Mouse (Mus musculus) forebrain, embryonic 11.5 days (tissue): ENCODE results near the gene Adam12. TPM values are rescaled to one million over a fixed set of nuclear protein-coding genes. Genes with fewer than 3 reads are reported as not detected.

Experiments
- ATAC-seq: fragments of 200-750 bp; cut with Nextera tagmentation; replicated peaks from 2 replicates; pipeline ENCODE4 v1.8.0; 2017; ENCODE audit warnings: moderate TSS enrichment; ENCODE audit not compliant: low FRiP score
- DNase-seq: peaks from one replicate; pipeline ENCODE4 v3.0.0-alpha.2; 2017; ENCODE audit warnings: low spot score
- H3K27ac ChIP-seq: fragments of 300-500 bp; sonication (generic); 2 replicates; pipeline ENCODE4 v1.5.1; 2014; ENCODE audit warnings: low read depth, low read length
- H3K27me3 ChIP-seq: fragments of 300-500 bp; sonication (generic); 2 replicates; pipeline ENCODE4 v1.6.1; 2014; ENCODE audit warnings: mild to moderate bottlenecking, low read length, mixed read lengths; ENCODE audit not compliant: control insufficient read depth, insufficient read depth
- H3K36me3 ChIP-seq: fragments of 300-500 bp; sonication (generic); 2 replicates; pipeline ENCODE4 v1.6.1; 2014; ENCODE audit warnings: mild to moderate bottlenecking, low read length, moderate library complexity, mixed read lengths; ENCODE audit not compliant: control insufficient read depth, insufficient read depth
- H3K4me1 ChIP-seq: fragments of 300-500 bp; sonication (generic); replicated peaks from 2 replicates; pipeline ENCODE4 v1.6.1; 2014; ENCODE audit warnings: low read length, mixed read lengths; ENCODE audit not compliant: control insufficient read depth, insufficient read depth
- H3K4me2 ChIP-seq: fragments of 300-500 bp; sonication (generic); 2 replicates; pipeline ENCODE4 v1.6.1; 2014; ENCODE audit warnings: low read depth, mild to moderate bottlenecking, low read length, moderate library complexity, mixed read lengths; ENCODE audit not compliant: severe bottlenecking
- H3K4me3 ChIP-seq: fragments of 300-500 bp; sonication (generic); 2 replicates; pipeline ENCODE4 v1.5.1; 2014; ENCODE audit warnings: low read depth, low read length
- H3K9ac ChIP-seq: fragments of 300-500 bp; sonication (generic); 2 replicates; pipeline ENCODE4 v1.6.1; 2014; ENCODE audit warnings: low read length
- H3K9me3 ChIP-seq: fragments of 300-500 bp; sonication (generic); 2 replicates; pipeline ENCODE4 v1.6.1; 2016; ENCODE audit warnings: low read length, mixed read lengths; ENCODE audit not compliant: control insufficient read depth
- WGBS: fragments of 180-500 bp; shearing (Covaris S2); extraction: QIAGEN DNeasy Blood & Tissue Kit; methylation state at CpG from one replicate; pipeline ENCODE4 v1.1.7; 2014; 5-methylcytosine and 5-hydroxymethylcytosine counted together
- polyA plus RNA-seq: library from polyadenylated mRNA; unstranded; fragments of >200 nt; fragmentation: Nextera tagmentation; extraction: Ambion mirVana; gene quantifications from 2 replicates; pipeline ENCODE4 v1.2.1, GENCODE M21; 2014

Gene Adam12
- polyA plus RNA-seq, 1 experiment from 2014 or later, result 1.6 TPM

DNA sequence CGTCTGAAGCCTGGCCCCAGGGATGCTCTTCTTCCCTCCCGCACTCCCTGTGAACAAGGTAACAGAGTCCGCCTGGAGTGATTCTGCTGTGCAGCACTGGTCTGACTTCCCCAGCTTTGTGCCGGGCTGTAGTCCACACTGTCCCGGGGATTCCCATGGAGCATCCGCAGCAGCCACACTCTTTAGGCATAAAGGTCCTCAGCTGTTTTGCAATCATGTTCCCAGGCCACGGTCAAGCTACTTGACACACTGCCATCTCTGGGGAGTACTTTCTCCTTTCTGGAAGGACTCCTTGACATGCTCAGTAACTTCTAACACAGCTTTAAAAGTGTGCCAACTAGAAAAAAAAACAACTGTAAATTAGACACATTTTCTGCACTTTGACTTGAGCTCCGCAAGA lies 116.5 kb downstream of the Adam12 start:
- no peak for ATAC-seq
- Histone ChIP-seq H3K9ac (no peak overlapping the region), H3K4me1 (no peaks in the 10 kb centered on the region)

DNA sequence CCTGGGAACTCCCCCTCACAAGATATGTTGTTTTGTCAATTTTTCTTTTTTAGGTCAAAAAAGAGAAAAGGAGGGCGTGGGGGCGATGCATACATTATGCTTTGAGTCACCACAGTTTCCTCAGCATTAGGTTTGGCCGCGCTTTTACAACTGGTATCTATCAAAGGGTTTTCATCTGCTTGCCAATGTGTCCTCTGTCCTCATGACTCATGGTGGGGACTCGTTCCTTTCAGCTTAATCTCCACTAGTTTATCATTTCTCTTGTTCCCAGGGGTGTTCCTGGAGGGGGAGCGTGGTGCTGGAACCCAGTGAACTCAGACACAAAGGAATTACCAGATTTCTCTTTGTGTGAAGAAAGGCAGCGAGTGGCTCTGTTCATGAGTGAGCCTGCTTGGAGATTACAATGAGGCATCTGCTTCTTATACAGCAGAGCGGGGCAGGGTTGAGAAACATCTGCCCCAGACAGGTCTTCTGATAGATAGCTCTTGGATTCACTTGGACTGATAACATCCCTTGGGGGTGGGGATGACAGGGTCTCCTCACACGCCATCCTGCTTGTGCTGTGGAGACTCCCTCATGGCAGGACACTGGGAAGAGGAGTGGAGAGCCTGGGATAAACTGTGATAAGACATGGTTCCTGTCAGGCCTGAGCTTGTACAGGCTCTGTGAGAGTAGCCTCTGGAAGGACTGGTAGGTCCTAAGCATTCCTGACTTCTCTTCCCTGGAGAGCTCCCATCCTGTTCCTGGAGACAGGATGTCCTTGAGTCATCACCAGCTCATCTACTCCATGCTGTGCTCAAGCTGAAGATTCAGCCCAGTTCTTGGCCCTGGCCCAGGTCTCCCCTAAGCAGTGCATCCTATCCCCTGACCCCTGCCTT lies 117.4 kb downstream of the Adam12 start:
- Histone ChIP-seq H3K4me2 (no peak overlapping the region), H3K36me3 (no peaks in the 10 kb centered on the region), H3K27ac (no peak overlapping the region), H3K4me3 (no peak overlapping the region), H3K27me3 (no peaks in the 10 kb centered on the region), H3K9me3 (no peaks in the 10 kb centered on the region), H3K9ac (no peak overlapping the region), H3K4me1 (no peaks in the 10 kb centered on the region)
- DNase-seq (no peak), ATAC-seq (no peak)
- WGBS, result 76% methylated on average over 9 of the region's 9 CpGs

More for the DNA sequence above, 116.5 kb downstream of the Adam12 start:
- no peaks in the 10 kb centered on the region for H3K27me3 ChIP-seq
- no peaks in the 10 kb centered on the region for H3K36me3 ChIP-seq
- no peak overlapping the region for H3K4me2 ChIP-seq
- no peak for DNase-seq
- H3K27ac ChIP-seq, result no peak overlapping the region
- 93% methylated on average over 8 of the region's 8 CpGs for WGBS
- H3K9me3 ChIP-seq, result no peaks in the 10 kb centered on the region
- H3K4me3 ChIP-seq, result no peak overlapping the region

DNA sequence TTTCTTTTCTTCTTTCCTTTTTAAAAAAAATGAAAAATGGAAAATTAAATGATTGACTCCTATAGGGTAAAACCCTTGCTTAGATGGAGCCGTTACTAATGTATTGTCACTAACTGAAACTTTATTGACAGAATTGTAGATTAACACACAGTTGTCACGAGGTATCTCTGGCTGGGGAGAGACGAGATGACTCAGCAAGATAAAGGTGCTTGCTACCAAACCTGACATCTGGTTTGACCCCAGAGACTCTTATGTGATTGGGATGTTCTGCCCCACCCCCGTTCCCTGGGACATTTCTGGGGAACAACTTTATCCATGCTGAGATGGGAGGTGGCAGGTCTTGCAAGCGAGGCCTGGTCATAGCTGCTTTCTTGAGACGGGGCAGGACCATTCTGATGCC lies 118.1 kb downstream of the Adam12 start:
- no peak for ATAC-seq
- no peaks in the 10 kb centered on the region for H3K27me3 ChIP-seq
- 85% methylated on average over 6 of the region's 6 CpGs for WGBS
- no peaks in the 10 kb centered on the region for H3K4me1 ChIP-seq
- H3K36me3 ChIP-seq, result no peaks in the 10 kb centered on the region
- no peak overlapping the region for H3K4me2 ChIP-seq
- no peak overlapping the region for H3K4me3 ChIP-seq
- DNase-seq, result no peak
- H3K9me3 ChIP-seq, result no peaks in the 10 kb centered on the region
- H3K27ac ChIP-seq, result no peak overlapping the region
- no peak overlapping the region for H3K9ac ChIP-seq

DNA sequence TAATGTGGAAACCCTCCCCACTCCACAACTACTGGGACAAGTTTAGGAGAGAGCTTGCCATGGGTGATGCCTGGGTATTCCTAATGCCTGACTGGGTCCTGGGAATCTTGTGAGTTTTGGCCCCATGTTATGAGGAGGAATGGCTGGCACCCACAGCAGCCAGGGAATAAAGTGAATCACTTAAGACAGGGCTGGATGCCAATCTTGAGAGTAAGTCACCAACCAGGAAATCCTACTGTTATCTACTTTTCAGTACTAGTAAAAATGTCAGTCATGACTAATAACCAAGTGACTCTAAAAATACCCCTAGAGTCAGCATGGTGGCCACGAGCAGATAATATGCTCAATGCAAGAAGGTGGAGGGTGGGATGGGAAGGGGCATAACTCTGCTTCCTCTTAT lies 121.8 kb downstream of the Adam12 start:
- 83% methylated on average over 1 of the region's 1 CpGs for WGBS

DNA sequence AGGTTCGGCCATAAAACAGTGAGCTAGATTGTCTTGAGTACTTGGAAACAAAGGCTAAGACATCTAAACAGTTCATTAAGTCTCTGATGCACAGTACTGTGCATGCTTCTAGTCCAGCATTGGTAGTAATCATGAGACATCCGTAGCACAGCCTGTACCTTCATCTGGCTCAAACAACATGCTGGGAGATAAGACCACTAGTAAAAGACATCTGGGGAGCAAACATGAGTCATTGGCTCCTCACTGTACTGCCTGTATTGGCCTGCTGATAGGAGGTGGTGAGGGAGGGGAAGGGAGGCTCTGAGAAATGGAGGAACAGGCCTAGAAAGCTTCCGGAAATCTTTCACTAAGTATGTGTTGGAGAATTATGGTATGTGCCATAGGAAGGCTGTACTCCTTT lies 124.1 kb downstream of the Adam12 start:
- ATAC-seq (no peak), DNase-seq (no peak)
- 91% methylated on average over 3 of the region's 3 CpGs for WGBS
- no peaks in the 10 kb centered on the region for H3K27me3 ChIP-seq
- H3K36me3 ChIP-seq, result no peaks in the 10 kb centered on the region
- H3K9me3 ChIP-seq, result no peaks in the 10 kb centered on the region
- no peak overlapping the region for H3K27ac ChIP-seq
- H3K4me3 ChIP-seq, result no peak overlapping the region
- H3K4me2 ChIP-seq, result no peak overlapping the region
- H3K9ac ChIP-seq, result no peak overlapping the region
- no peaks in the 10 kb centered on the region for H3K4me1 ChIP-seq

More for the DNA sequence above, 121.8 kb downstream of the Adam12 start:
- Histone ChIP-seq H3K27me3 (no peaks in the 10 kb centered on the region), H3K4me2 (no peak overlapping the region), H3K27ac (no peak overlapping the region), H3K9me3 (no peaks in the 10 kb centered on the region), H3K4me1 (no peaks in the 10 kb centered on the region), H3K9ac (no peak overlapping the region), H3K36me3 (no peaks in the 10 kb centered on the region), H3K4me3 (no peak overlapping the region)
- DNase-seq (no peak), ATAC-seq (no peak)

DNA sequence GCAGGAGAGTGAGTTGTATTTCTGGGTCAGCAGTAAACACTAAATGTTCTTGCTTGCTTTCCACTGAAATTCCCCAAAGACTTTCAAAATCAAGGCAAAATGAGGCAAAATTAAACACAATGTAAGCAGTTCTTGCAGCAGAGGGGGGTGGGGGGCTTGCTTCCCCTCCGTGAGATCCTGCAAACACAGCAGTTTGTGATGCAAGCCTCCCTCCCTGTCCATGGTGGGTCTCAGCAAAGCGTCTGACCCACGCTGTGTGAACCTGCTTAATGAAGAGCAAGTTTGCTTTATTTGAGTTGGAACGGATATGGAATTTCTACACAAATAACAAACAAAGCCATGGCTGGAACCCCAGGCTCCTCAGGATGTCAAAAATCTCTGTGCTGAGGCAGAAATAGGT lies 132.9 kb downstream of the Adam12 start:
- Histone ChIP-seq H3K4me2 (no peak overlapping the region), H3K4me1 (no peaks in the 10 kb centered on the region), H3K36me3 (no peaks in the 10 kb centered on the region), H3K9ac (no peak overlapping the region), H3K9me3 (no peaks in the 10 kb centered on the region), H3K27me3 (no peaks in the 10 kb centered on the region), H3K4me3 (no peak overlapping the region), H3K27ac (no peak overlapping the region)
- DNase-seq (no peak), ATAC-seq (no peak)
- 56% methylated on average over 4 of the region's 4 CpGs for WGBS

DNA sequence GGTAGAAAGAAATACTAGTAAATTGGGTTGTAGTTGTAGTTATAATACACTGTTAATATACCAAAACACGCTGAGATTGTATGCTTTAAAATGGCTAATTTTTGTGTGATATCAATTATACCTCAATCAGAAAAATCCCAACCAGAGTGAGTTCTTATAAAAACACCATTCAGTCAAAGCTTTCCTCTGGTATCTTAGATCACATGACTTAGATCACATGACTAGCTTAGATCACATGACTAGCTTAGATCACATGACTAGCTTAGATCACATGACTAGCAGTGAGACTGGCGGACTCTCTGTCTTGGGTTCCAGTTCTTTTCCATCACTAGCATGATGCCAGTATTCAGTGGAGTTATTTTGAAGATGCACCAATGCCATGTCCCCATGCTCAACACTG lies 134.1 kb downstream of the Adam12 start:
- Histone ChIP-seq H3K4me2 (no peak overlapping the region), H3K9ac (no peak overlapping the region), H3K4me3 (no peak overlapping the region), H3K27ac (no peak overlapping the region), H3K27me3 (no peaks in the 10 kb centered on the region), H3K36me3 (no peaks in the 10 kb centered on the region), H3K4me1 (no peaks in the 10 kb centered on the region), H3K9me3 (no peaks in the 10 kb centered on the region)
- ATAC-seq, result no peak
- 92% methylated on average over 2 of the region's 2 CpGs for whole genome bisulfite sequencing
- no peak for DNase-seq

DNA sequence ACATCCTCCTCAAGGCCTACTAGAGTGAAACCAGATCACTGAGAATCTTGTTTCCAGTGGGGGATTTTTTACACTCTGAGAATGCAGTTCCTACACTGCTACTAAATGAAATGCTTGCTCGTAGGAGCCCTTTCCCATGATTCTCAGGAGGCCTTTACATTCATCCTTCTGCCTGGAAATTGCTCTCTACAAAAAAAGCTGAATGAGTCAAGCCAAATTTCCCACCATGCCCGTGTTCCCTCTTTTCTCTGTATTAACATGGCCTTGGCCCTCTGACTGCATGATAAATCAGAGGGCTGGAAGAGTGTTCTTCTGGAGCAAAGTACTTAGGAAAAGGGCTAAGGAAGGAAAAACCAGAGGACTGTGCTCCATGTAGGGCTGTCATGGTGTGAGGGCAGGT lies 138.1 kb downstream of the Adam12 start:
- DNase-seq, result no peak
- Histone ChIP-seq H3K27ac (no peak overlapping the region), H3K4me1 (no peaks in the 10 kb centered on the region), H3K9ac (no peak overlapping the region), H3K36me3 (no peaks in the 10 kb centered on the region), H3K4me2 (no peak overlapping the region), H3K9me3 (no peaks in the 10 kb centered on the region), H3K27me3 (no peaks in the 10 kb centered on the region), H3K4me3 (no peak overlapping the region)
- 48% methylated on average over 2 of the region's 2 CpGs for WGBS
- no peak for ATAC-seq

DNA sequence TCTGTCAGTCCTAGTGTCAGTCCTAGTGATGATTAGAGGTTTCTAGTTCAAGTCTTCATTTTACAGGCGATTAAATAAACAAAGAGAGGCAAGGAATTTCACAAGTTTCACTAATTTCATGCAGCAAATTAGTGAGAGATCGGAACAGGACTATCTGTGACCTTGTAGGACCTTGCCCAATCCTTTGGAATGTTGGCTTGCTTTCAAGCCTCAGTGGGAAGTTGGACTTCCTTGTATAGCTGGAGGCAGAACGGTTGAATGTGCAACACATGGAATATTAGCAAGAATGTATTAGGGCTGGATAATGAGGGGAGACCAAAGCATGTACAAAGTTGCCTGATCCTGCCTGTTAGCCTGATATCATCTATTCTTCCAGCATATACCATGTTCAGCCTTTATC lies 141.2 kb downstream of the Adam12 start:
- H3K27ac ChIP-seq, result no peak overlapping the region
- DNase-seq, result no peak
- H3K27me3 ChIP-seq, result no peaks in the 10 kb centered on the region
- no peak overlapping the region for H3K9ac ChIP-seq
- WGBS, result 75% methylated on average over 3 of the region's 3 CpGs
- H3K4me3 ChIP-seq, result no peak overlapping the region
- no peaks in the 10 kb centered on the region for H3K4me1 ChIP-seq
- no peak for ATAC-seq
- H3K4me2 ChIP-seq, result no peak overlapping the region
- no peaks in the 10 kb centered on the region for H3K9me3 ChIP-seq
- H3K36me3 ChIP-seq, result no peaks in the 10 kb centered on the region
